In genomic region chr1:158147525-158147924, GRCm38 (mm10) we compare ENCODE assay signal across 9 mouse cellular contexts.
A peak's percentile ranks its signal among the peaks of the same experiment; 100 is the strongest.
DNase-seq lines count a peak whose midpoint lies in the region; ATAC-seq lines count a peak whose summit lies in the region.
"Had no signal": no experiment of that assay in that cellular context is flagged by ENCODE, and none has a peak within 500 bp of the region (broad histone marks: within the 10 kb centered on the region; RNA-seq: fewer than 3 reads in every experiment).

No protein-coding gene starts in this region.

- H3K9ac ChIP-seq in hindbrain, embryonic 11.5 days (ENCODE audit: low read depth, low read length): no peak overlapping the region

- no peaks in the 10 kb centered on the region for H3K9me3 ChIP-seq in hindbrain, embryonic 11.5 days (ENCODE audit: control insufficient read depth, low read length)
- H3K9me3 ChIP-seq in hindbrain, embryonic 10.5 days: no peaks in the 10 kb centered on the region

- no peaks in the 10 kb centered on the region for H3K4me1 ChIP-seq in hindbrain, embryonic 11.5 days (replicated peaks; ENCODE audit: control insufficient read depth, insufficient read depth, low read length)
- peaks cover 10% of the 10 kb centered on the region for H3K4me1 ChIP-seq in hindbrain, embryonic 10.5 days (replicated peaks)

- no peak overlapping the region for H3K4me3 ChIP-seq in hindbrain, embryonic 11.5 days (ENCODE audit: low read depth, low read length)
- no peak overlapping the region for H3K4me3 ChIP-seq in hindbrain, embryonic 10.5 days

- H3K36me3 ChIP-seq in hindbrain, embryonic 11.5 days (ENCODE audit: control insufficient read depth, insufficient read depth, low read length): no peaks in the 10 kb centered on the region
- H3K36me3 ChIP-seq in hindbrain, embryonic 10.5 days: no peaks in the 10 kb centered on the region
- H3K36me3 ChIP-seq: G1E had no signal

- WGBS in hindbrain, embryonic 11.5 days: 5% methylated on average over 3 of the region's 3 CpGs
- 5% methylated on average over 3 of the region's 3 CpGs for WGBS in hindbrain, embryonic 10.5 days

- no peak overlapping the region for H3K27ac ChIP-seq in hindbrain, embryonic 11.5 days (ENCODE audit: low read depth, low read length)
- no peak overlapping the region for H3K27ac ChIP-seq in hindbrain, embryonic 10.5 days

- DNase-seq in hindbrain, embryonic 11.5 days (ENCODE audit: low spot score): peak; percentile 27
- DNase-seq in hindbrain, embryonic 10.5 days (ENCODE audit: low spot score): no peak
- DNase-seq in adrenal gland, postnatal 25 days: peak; percentile 4
- DNase-seq in embryo, embryonic 11 days: peak; percentile 20
- DNase-seq in kidney, postnatal 25 days: peak; percentile 42 to 56
- no peak for DNase-seq in yolk sac, embryonic 10.5 days (ENCODE audit: low spot score)
- DNase-seq in thymus, postnatal 25 days: no peak
- DNase-seq in lung, postnatal 25 days (ENCODE audit: low spot score): no peak

- no peak overlapping the region for H3K4me2 ChIP-seq in hindbrain, embryonic 11.5 days (replicated peaks; ENCODE audit: low read depth, low read length)

- no peak for ATAC-seq in hindbrain, embryonic 11.5 days (ENCODE audit: low FRiP score)

- no peaks in the 10 kb centered on the region for H3K27me3 ChIP-seq in hindbrain, embryonic 11.5 days (ENCODE audit: control insufficient read depth, insufficient read depth, low read length)
- 0 out of 2 replicates have a peak, but pooled peaks cover 4% of the 10 kb centered on the region for H3K27me3 ChIP-seq in hindbrain, embryonic 10.5 days (ENCODE audit: insufficient read depth, poor library complexity, severe bottlenecking)

Comparison
In these comparisons a context has a peak if more than half of its experiments do, and no peak if none do; other contexts are left out.
1. DNase-seq: peak in hindbrain, embryonic 11.5 days (single experiment), adrenal gland, postnatal 25 days (single experiment), embryo, embryonic 11 days (single experiment) and kidney, postnatal 25 days (2 of 2); none in hindbrain, embryonic 10.5 days (single experiment), yolk sac, embryonic 10.5 days (single experiment), thymus, postnatal 25 days (single experiment) and lung, postnatal 25 days (single experiment).